Mouse (Mus musculus) kidney, postnatal 4 days (tissue): Measurements from ENCODE around the gene Mdm2.

Experiments used
- DNase-seq, 2 experiments: peaks; one replicate each; pipeline ENCODE4 v3.0.0; 2021; ENCODE audit warnings: mixed read lengths in 2 of 2

Mdm2 gene

GRCm38 (mm10) chr10:117695605-117696004 is 15.0 kb downstream of the Mdm2 start:
- no peak for DNase-seq

DNA sequence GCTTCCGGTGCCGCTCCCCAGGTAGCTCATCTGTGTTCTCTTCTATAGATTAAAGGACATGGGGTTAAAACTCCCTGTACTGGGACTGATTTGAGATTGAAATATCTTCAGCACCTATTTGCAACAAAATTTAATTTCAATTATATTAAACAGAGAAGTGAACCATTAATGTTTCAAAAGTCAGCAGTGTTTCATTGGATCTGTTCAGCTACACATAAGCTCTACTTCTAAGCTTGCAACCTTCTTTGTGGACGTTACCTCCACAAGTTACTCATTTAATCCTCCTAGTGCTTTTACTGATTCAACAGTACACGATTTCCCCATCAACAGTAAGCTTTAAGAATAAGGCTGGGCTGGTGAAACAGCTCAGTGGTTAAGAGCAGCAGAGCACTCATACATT is 15.5 kb downstream of the Mdm2 start:
- no peak for DNase-seq

GRCm38 (mm10) chr10:117694255-117694953 is 16.2 kb downstream of the Mdm2 start:
- no peak for DNase-seq

DNA sequence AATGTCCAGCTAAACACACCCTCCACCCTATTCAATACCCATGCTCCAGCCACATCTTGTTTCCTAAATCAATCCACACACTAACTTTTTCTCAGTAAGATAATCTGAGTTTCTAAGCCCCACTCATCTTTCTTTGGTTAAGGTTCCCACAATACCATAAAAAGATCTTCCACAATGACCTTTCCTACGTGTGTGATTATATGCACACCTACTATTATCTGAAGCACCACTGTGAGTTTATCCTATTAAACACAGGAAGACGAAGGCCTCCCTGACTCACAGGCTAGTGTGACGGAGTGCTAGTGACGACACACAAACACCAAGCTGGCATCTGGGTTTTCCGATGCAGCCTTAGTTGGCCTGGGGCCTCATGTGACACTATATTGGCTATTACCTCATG is 17.6 kb downstream of the Mdm2 start:
- no peak for DNase-seq

- DNase-seq: no peak
Observed at GRCm38 (mm10) chr10:117692173-117692572, 18.4 kb downstream of the Mdm2 start.

DNA sequence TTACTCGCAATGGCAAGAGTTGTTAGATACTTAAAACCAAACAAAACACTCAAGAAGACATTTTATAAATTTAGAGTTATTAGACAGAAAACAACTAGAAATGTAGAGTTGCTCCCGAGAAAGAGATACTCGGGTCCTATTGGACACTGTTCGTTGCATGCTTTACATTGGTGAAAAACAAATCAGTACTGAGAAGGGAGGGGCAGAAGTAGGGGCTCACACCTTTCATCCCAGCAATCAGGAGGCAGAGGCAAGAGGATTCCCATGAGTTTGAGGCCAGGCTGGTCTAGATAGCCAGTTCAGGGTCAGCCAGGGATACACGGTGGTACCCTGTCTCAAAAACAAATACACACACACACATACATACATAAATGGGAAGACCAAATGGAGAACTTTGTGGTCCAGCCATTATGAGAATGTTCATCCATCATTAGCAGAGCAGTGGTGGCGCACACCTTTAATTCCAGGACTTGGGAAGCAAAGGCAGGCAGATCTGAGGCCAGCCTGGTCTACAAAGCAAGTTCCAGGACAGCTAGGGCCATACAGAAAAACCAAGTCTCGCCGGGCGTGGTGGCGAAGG is 19.1 kb downstream of the Mdm2 start:
- no peak for DNase-seq

DNA sequence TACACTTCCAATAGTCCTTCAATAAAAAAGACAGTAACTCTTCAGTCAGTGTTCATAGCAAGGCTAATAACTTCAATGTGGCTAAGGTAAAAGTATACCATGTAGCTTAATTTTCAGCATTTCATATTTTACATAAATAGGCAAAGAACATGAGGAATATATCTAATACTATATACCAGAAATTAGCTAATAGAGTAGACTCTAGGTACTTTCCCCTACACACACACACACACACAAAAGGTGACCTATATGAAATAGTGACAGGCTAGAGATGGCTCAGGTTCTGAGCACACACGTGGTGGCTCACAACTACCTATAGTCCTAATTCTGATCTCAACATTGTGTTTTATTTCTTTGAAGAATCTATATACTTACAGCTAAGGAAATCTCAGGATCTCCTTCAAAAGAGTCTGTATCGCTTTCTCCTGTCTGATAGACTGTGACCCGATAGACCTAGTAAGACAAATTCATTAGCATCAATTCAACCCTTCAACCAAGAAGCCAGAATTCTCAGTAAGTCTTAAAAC is 19.7 kb downstream of the Mdm2 start:
- no peak for DNase-seq

GRCm38 (mm10) chr10:117690101-117690352 is 20.5 kb downstream of the Mdm2 start:
- DNase-seq: no peak

- no peak for DNase-seq
Observed at GRCm38 (mm10) chr10:117689297-117690100, 21.1 kb downstream of the Mdm2 start.

DNA sequence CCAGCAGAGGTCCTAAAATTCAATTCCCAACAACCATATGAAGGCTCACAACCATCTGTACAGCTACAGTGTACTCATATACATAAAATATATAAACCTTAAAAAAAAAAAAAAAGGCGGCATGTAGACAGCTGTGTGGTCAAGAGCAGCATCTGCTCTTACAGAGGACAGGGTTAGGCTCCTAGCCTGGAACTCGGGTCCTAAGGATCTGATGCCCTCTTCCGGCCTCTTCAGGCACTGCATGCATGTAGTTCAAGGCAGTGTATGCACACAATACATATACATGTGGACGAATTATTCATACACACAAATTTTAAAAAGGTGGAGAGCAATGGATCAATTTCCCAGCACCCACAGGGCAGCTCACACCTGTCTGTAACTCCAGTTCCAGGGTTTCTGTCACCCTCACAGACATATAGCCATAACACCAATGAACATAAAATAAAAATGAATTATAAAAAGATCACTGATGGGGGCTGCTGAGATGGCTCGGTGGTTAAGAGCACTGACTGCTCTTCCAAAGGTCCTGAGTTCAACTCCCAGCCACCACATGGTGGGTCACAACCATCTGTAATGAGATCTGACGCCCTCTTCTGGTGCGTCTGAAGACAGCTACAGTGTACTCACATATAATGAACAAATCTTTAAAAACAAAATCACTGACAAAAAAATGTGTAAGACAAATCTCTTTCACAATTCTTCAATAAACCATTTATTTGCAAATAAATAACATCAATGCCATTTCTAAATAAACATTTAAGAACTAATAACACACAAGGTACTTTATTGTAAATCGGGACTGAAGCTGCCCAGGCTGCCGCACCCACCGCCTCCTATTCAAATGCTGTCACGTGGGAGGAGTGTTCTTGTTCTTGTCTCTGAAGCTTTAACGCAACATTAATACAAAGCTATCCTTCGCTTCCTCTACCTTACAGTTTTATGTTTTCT is 22.1 kb downstream of the Mdm2 start:
- peak; percentile 62 to 63 for DNase-seq

GRCm38 (mm10) chr10:117687577-117687976 is 23.0 kb downstream of the Mdm2 start:
- no peak for DNase-seq

GRCm38 (mm10) chr10:117687018-117687417 is 23.5 kb downstream of the Mdm2 start:
- no peak for DNase-seq

- no peak for DNase-seq
Observed at GRCm38 (mm10) chr10:117685849-117686591, 24.5 kb downstream of the Mdm2 start.

DNA sequence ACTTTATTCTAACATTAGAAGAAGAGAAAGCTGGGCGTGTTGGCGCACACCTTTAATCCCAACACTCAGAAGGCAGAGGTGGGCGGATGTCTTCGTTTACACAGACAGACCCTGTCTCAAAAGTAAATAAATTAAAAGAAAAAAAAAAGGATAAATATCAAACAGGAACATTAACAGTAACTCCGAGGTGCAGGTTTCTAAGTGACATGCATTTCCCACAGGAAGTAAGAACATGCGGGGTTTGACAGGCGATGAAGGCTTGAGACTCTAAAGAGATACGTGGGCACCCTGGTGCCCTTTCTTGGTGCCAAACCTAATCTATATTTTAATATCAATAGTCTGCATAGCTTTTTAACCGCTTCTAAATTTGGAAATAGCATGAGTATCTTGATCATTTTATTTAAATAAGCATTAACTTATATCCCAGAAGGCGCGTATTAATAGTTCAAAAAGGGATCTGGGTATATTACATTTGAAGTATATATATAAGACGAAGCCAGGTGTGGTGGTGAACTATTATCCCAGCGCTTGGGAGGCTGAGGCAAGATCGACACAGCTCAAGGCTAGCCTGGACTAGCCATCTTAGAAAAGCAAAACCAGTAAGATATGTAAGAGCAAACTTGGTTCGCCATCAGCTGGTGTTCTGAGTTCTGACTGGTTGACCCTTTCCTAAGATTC is 25.2 kb downstream of the Mdm2 start:
- no peak for DNase-seq

DNA sequence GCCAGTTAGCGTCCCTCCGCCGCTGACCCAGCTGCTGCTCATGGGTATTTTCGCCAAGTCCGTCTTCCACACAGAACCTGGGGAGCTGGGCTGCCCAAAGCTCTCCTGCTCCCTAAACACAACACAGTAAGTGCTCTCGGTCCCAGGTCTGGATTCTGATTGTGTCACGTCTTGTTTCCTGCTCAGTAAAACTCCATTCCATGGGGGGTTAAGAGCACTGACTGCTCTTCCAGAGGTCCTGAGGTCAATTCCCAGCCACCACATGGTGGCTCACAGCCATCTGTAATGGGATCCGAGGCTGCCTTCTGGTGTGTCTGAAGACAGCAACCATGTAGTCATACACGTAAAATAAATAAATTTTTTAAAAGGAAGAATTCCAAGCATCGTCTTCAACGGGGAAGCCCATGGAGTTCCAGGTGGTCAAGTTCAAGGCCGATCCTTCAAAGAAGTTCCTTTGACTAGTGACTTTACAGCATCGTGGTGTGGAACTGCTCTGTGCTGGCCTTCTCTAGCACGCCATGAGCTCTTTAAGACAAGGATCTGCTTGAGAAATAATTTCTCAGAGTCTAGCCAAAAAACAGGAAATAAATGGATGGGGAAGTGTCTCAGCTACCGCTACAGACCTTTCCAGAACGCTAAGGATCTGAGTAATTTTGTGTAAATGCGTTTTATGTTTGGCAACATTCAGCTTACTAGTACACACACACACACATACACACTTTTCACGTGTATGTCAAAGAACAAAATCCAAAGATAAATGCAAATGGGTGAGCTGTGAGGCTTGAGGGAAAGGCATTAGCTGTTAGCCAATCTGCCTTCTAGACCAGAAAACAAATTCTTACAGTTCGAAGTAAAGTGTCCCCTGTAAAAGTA is 26.0 kb downstream of the Mdm2 start:
- no peak for DNase-seq

- DNase-seq: no peak
Observed at GRCm38 (mm10) chr10:117683734-117684037, 26.9 kb downstream of the Mdm2 start.

GRCm38 (mm10) chr10:117682858-117683733 is 27.5 kb downstream of the Mdm2 start:
- DNase-seq: no peak

DNA sequence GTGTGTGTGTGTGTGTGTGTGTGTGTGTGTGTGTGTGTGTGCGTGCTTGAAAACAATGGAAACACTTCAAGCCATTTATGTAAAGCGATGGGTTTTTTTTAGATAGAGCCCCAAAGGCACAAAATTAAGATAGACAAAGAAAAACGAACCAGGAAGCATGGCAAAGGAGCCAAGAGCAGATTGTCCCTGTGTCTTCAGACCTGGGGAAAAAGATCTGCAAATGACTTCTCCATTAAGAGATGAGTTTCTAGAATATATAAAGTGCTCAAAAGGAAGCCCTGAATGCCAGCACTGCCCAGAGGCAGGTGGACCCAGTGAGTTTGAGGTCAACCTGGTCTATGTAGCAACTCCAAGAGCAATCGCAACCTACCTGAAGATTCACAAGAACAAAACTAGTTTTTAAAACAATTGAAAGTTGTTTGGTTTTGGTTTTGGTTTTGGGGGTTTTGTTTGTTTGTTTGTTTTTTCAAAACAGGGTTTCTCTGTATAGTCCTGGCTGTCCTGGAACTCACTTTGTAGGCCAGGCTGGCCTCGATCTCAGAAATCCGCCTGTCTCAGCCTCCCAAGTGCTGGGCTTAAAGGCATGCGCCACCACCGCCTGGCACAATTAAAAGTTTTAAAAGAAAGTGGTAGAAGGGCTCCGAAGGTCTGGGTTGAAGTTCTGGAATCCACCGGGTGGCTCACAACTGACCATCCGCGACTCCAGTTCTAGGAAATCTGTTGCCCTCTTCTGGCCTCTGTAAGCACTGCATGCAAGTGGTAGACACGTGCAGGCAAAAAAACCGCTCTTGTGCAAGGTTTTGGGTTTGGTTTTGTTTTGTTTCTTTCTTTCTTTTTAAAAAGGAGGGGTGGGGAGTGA is 28.3 kb downstream of the Mdm2 start:
- DNase-seq: peak; percentile 67 to 78

DNA sequence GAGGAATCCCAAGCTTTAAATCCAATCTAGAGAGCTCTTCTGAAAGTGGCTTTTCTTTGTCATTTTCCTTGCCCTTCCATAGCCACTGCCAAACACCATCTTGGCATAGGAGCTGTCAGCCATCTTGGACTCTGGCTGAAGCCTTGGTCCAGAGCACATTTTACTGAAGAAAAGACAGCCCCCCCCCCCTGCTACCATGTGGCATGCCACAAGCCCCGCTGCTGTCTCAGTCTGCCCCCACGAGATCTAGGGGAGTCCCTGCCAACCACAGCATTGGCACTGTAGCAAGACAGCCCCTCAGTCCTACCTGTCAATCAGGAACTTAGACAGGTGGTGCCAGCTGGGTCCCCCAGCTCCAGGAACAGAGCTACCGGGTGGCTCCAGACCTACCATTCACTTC is 29.0 kb downstream of the Mdm2 start:
- no peak for DNase-seq
